Mouse (Mus musculus): Measurements from ENCODE around the gene Clec4f.
"Not testable (repeated sequence)": the region's sequence is repeated elsewhere in the genome, so short reads cannot be mapped to it uniquely, and the experiment has no call there.

- TF ChIP-seq ZNF384 (IDR thresholded peaks at IDR 0.05; ENCODE audit: low read depth, low read length); ZC3H11A (IDR thresholded peaks at IDR 0.05; ENCODE audit: borderline replicate concordance, low read depth, low read length); CHD2 (IDR thresholded peaks at IDR 0.05; ENCODE audit: low read depth, low read length): not testable (repeated sequence)
These were observed 21.9 kb downstream of the Clec4f start for GRCm38 (mm10) chr6:83634106-83634505.
